Mouse (Mus musculus) heart, adult 8-10 months (tissue): ENCODE measurements at regions not wholly inside any gene's neighbourhood (a gene's known extent, or its start where the extent isn't known, plus 50 kb on each side); places are given as distances from the start of the nearest gene placed in this dataset.

Source experiments
- DNase-seq: peaks from one replicate; pipeline ENCODE4 v3.0.0; 2022; ENCODE audit warnings: low spot score

DNA sequence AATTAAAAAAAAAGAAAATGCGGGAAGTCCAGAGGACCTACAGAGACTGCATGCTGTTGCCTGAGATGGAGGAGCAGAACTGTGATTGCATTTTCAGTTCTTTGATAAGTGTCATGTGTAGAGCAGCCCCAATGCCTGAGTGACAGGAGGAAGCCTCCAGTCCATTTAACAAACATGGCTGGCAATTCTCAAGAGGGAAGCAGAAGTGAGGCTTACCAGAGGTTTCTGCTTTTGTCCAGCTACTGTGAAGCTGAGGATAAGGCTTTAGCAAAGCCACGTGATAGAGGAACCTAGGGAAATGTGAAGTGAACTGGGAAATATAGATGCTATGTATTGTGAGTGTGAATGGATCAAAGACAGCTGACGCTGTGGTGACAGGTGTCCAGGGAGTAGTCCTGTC, 56.6 kb downstream of the Sucnr1 start:
- DNase-seq: no peak

DNA sequence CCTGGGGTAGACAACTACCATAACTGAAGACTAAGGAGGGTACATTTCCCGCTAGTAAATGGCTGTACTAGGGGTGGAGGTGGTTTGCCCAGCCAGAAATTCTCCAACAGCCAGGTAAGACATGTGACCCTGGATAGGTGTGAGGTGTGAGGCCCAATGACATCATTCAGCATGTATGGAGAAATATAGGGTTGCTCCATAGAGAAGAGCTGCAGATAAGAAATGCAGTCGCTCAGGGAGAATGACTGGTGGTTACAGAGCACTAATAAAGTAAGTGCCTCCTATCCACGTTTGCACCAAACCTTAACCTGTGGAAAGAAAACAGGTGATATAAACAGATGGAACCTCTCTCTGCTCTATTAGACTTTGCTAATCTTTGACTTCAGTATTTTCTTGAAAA, 78.2 kb downstream of the Sucnr1 start:
- no peak for DNase-seq

DNA sequence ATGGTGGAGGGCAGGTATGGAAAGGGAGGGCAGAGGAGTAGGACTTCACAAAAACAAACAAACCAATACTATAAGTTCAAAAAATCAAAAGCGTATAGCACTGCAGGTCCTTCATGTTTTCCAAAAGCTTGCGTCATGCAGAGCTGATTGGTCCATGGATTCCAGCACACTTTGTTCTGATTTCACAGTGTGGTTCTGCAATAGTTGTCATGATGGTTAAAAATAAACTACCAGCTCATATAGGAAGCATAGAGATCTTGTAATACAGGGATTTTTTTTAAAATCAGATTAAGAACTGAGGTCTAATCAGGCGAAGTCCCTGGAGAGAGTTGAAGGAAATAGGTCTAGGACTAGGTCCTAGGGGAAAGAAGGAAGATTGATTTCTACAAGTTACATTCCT, 86.0 kb downstream of the Sucnr1 start:
- peak; percentile 26 for DNase-seq

GRCm38 (mm10) chr3:60168135-60168926, 86.7 kb downstream of the Sucnr1 start:
- DNase-seq: no peak

DNA sequence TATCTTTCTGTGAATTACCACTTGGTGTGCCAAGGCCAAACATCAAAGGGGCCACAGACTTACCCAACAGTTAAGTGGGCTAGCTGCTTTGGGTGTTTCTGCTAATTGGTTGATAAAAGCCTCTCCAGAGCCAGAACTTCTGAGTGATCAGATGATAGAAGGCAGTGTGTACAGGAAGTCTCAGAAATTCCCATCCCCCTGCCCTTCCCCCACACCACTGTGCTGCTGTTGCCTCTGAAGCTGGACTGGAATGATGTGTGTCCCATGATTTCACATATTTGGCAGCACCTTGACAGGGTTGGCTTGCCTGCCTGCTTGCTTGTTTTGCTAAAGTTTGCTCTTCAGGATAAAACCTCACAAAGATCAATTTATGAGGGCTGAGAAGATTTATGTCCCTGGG, 87.9 kb downstream of the Sucnr1 start:
- DNase-seq: no peak

DNA sequence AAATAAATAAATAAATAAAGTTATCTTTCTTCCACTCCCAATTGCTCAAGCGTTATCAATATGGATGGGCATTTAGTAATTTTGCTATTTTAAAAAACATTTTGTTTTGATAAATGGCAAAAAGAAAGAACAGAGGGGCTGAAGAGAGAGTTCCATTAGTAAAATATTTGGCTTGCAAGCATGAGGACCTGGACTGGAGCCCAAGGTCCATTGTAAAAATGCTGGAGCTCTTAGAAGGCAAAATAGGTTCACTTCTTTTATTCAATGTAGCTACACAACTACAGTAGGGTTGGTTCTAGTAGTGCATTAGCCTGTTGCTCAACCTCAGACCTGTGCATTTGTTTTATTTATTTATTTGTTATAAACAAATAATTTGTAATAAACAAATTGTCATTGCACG, 102.8 kb downstream of the Sucnr1 start:
- DNase-seq: no peak

DNA sequence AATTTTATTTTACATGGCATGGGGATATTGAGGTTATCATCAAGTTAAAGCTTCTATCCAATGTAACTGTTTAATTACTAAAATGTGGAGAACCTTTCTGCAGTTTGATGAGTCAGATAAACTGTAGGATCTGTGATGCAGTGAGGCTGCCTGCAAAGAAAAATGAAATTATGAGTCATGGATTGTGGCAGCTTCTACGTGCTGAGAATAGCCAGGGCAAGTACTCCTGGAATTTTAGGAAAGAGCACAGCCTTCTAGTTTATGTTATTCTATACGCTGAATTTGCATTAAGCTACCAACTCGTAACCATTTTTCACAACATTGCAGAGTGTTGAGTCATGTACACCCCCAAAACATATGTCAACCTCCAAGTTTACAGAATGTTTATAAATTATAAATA, 114.4 kb downstream of the Sucnr1 start:
- no peak for DNase-seq

DNA sequence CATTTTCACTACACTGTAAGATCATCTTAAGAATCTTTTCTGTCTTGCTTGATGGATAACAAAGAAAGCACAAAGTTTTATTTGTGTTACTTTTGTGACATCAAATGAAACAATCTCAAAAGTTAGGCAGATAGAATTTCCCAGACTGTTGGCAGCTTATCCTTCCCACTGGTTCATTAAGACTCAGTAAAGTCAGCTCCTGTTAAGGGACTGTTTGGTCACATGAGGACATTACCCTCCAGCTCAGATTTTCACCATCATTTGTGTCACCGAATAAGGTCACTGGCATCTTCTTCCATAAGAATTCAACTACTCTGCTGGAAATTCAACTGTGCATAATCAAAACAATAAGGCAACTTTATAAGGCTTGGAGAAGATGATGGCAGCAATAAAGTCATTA, 126.3 kb downstream of the Sucnr1 start:
- DNase-seq: no peak

GRCm38 (mm10) chr3:60218938-60219337, 137.3 kb downstream of the Sucnr1 start:
- no peak for DNase-seq

DNA sequence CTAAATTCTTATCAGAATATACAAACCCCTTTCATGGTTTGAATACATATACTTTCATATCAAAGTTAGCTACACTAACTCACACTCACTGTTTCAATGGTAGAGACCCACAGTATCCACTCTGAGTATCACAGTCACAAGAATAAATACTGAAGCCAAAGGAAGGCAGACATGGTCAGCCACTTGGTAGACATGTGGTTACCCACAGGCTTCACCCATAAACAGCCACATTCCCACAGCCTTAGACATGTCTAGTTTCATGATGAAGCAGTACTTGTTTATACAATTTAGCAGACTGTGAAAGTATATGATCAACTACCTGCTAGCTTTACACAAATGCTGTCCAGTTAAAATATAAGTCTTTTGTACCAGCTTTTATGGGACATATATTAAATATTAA, 159.0 kb downstream of the Sucnr1 start:
- no peak for DNase-seq

DNA sequence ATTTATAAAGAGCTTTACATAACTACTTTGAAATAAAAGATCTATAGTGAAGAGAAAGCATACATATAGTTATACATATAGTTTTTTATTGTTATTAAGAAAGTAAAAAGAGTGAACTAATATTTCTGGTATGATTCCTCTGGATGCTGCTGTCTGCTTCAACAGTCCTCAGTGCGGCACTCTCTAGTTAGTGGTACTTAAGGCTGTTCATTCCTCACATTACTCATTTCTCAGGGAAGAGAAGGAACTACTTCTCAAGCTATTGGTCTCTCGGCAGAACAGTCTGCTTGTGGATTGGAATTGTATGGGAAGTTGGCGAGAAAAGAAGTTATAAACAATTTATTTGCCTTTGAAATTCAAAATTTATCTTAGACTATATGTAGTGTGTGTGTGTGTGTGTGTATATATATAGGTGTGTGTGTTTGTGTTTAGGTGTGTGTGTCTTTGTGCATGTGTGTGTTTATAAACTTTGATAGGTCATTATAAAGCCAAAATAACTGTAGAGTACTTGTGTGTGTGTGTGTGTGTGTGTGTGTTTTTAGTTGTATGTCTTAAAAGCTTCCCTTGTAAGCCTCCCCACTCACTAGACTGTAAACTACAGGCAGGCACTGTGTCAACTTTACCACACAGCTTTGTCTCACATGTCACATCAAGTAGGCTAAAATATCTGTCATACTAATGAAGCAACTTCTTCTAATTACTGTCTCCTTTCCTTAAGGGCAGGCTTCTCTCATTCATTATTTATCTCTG, 185.2 kb downstream of the Sucnr1 start:
- DNase-seq: no peak

- DNase-seq: no peak
Observed at GRCm38 (mm10) chr3:60267416-60268174, 185.9 kb downstream of the Sucnr1 start.

DNA sequence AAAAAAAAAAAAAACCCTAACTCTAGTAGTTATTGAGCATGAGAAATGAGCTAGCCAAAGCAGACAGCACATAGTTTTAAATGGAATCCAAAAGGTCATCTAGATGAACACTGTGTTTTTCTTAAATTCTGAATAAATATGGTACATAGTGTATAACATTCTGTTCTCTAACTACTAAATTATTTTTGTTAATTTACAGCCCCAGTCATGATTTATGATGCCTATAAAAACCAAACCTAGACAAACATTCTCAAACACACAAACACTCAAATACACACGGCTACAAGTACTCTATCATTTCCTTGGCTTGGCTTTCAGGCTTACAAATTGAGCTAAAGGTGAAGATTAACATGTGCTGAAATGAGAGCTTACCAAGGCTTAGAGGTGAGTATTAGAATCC, 188.8 kb downstream of the Sucnr1 start:
- DNase-seq: no peak

- DNase-seq: no peak
Observed at GRCm38 (mm10) chr3:60273744-60274143, 192.1 kb downstream of the Sucnr1 start.

DNA sequence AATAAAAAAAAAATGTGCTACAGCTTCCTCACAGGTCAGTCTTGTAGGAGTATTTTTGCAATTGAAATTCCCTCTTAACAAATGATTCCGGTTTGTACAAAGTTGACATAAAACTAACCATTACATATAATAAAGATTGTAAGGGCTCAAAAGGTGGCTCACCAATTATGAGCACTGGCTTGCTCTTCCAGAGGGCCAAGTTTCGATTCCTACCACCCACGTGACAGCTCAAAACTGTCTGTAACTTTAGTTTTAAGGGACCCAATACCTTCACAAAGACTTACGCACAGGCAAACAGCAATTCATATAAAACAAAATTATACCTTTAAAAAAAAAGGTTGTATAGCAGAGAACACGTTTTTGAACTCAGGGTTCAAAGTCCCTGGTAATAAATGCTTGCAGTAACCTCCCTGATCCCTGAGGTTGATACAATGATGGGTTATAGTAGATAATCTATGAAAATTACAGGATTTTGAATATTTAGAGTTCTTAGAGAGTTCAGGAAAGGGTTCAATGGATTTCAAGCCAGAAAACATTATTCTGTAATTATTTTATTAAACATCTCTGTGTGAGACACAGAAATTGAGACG, 193.7 kb downstream of the Sucnr1 start:
- DNase-seq: no peak

- DNase-seq: peak; percentile 40
Observed at GRCm38 (mm10) chr3:60277791-60278190, 194.8 kb upstream of the Mbnl1 start.

DNA sequence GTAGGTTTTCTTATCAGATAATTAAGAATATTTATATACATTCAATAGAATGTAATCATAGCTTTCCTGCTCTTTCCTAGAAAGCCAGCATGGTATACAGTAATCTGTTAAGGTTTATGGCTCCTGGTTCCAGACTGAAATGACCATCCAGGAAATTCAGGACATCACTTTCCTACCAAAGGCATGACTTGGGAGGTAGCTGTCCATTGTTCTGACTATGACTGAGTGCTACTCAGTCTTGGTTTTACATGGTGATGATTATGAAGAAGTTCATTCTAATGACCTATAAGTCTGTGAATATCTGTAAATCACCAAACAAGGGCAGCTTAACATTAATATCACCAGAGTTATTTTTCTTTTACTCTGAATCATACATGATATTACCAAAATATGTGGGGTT, 191.4 kb upstream of the Mbnl1 start:
- DNase-seq: no peak

- DNase-seq: no peak
Observed at GRCm38 (mm10) chr3:60281959-60282495, 190.6 kb upstream of the Mbnl1 start.

- no peak for DNase-seq
Observed at GRCm38 (mm10) chr3:60292142-60292541, 180.5 kb upstream of the Mbnl1 start.

DNA sequence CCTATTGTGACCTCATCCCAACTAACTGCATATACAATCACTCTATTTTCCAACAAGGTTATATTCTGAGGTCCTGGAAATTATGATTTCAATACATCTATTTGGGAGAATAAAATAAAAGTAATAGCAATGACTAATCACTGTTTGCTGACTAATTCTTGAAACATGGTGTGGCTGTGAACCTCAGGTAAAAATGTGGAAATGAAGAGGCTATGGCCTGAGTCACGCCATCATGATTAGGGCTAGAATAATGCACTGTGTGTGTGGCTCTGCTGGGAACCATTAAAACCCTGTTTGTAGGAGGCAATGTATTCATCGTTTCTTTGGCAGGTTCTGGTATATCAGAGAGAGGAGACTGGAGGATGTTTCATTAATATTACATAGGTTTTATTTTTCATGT, 179.7 kb upstream of the Mbnl1 start:
- no peak for DNase-seq

- DNase-seq: no peak
Observed at GRCm38 (mm10) chr3:60305399-60305798, 167.2 kb upstream of the Mbnl1 start.

DNA sequence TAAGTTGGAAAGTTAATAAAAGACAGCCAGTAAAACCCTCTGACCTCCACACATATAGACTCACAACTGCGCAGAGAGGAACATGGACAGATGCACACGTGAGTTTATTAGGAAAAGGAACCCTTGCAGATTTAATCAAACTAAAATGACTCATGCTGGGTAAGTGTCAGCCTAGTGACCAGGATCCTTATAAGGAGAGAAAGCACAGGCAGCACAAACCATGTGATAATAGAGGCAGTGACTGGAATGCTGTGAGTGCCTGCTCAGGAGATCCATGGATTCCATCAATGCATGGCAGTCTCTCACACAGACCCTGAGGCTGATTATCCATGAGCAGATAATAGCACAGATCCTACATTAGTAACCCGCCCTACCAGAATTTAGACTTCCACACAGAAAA, 162.2 kb upstream of the Mbnl1 start:
- DNase-seq: no peak
